Mouse (Mus musculus): ENCODE measurements at regions not wholly inside any gene's neighbourhood (a gene's known extent, or its start where the extent isn't known, plus 50 kb on each side); places are given as distances from the start of the nearest gene placed in this dataset.

DNA sequence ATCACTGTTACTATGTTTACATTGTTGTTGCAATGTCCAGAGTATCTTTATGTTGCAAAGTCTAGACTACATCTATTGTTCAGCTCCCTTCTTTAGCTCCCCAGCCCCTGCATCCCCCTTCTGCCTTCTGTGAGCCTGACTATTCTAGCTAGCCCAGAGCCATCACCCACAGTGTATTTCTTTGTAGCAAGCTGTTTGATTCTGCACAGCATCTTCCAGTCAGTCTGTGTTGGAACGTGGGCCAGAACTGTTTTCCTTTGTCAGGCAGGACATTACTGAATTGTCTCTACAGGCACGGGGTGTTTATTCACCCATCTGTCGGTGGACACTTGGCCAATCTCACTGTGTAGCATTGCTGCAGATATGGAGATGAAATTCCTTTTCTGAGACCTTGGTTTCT is 295.4 kb upstream of the Trpc7 start:
- H3K79me2 ChIP-seq (replicated peaks; ENCODE audit: control insufficient read depth, extremely low read depth, insufficient read depth, poor library complexity, severe bottlenecking) = no peaks in the 10 kb centered on the region
- in situ Hi-C loops (cut with MboI; ENCODE audit: low pct_ligation_motif_present, low pct_unique_long_range_greater_than_20kb, low sequenced_read_pairs) = no loop called here
- no peaks in the 10 kb centered on the region for H3K4me1 ChIP-seq (ENCODE audit: control insufficient read depth in 1 of 2, insufficient read depth in 2 of 2)
- no peak for TF ChIP-seq POLR2AphosphoS2 (IDR thresholded peaks at IDR 0.05; ENCODE audit: low read depth, low read length)
- no peak for TF ChIP-seq JUN (IDR thresholded peaks at IDR 0.05; ENCODE audit: insufficient read depth, low read depth, low read length)
- TF ChIP-seq SIN3A (IDR thresholded peaks at IDR 0.05; ENCODE audit: low read length) = no peak
- DNase-seq (ENCODE audit: extremely low read depth) = no peak
- H3K4me3 ChIP-seq (replicated peaks in 1 of 3; ENCODE audit: low read depth in 2 of 3, low read length in 2 of 3, poor library complexity in 1 of 3) = no peak overlapping the region
- H3K9me3 ChIP-seq (replicated peaks; ENCODE audit: low read length) = peaks cover 72% of the 10 kb centered on the region
- H3K4me2 ChIP-seq (ENCODE audit: insufficient read depth, low read depth, poor library complexity, severe bottlenecking) = no peak overlapping the region
- dilution Hi-C loops (cut with MboI; ENCODE audit: extremely low pct_ligation_motif_present, extremely low pct_unique_long_range_greater_than_20kb, low sequenced_read_pairs) = no loop called here
- no peak overlapping the region for H3K9ac ChIP-seq (ENCODE audit: insufficient read depth, low read depth)
- H3K36me3 ChIP-seq (replicated peaks in 1 of 2; ENCODE audit: control insufficient read depth in 1 of 2, insufficient read depth in 1 of 2, low read length in 1 of 2) = no peaks in the 10 kb centered on the region
- no peak overlapping the region for H3K27ac ChIP-seq (ENCODE audit: insufficient read depth, low read depth)
- no peaks in the 10 kb centered on the region for H3K27me3 ChIP-seq (replicated peaks)

DNA sequence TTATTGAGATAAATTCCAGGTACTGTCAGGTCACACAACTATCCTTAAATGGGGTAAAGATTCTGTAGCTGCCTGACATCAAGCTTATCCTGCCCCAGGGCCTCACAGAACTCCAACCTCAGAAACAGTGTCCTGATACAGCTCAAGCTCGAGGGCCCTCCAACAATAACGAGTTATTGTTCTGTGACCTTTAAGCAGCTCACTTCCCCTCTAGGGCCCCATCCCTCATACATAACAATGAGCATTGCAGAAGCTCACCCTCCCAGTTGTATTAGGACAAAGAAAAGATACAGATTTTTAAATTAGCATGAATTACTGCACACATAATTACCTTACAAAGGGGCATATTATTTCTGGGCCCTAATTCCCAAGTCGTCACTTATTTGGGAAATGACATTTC is 293.5 kb upstream of the Trpc7 start:
- Histone ChIP-seq H3K36me3 (replicated peaks in 1 of 2; ENCODE audit: control insufficient read depth in 1 of 2, insufficient read depth in 1 of 2, low read length in 1 of 2) (no peaks in the 10 kb centered on the region), H3K27me3 (replicated peaks) (no peaks in the 10 kb centered on the region), H3K4me1 (ENCODE audit: control insufficient read depth in 1 of 2, insufficient read depth in 2 of 2) (no peaks in the 10 kb centered on the region), H3K27ac (ENCODE audit: insufficient read depth, low read depth) (no peak overlapping the region), H3K4me3 (replicated peaks in 1 of 3; ENCODE audit: low read depth in 2 of 3, low read length in 2 of 3, poor library complexity in 1 of 3) (no peak overlapping the region), H3K9ac (ENCODE audit: insufficient read depth, low read depth) (no peak overlapping the region), H3K4me2 (ENCODE audit: insufficient read depth, low read depth, poor library complexity, severe bottlenecking) (no peak overlapping the region), H3K9me3 (replicated peaks; ENCODE audit: low read length) (peaks cover 78% of the 10 kb centered on the region), H3K79me2 (replicated peaks; ENCODE audit: control insufficient read depth, extremely low read depth, insufficient read depth, poor library complexity, severe bottlenecking) (no peaks in the 10 kb centered on the region)
- in situ Hi-C loops (cut with MboI; ENCODE audit: low pct_ligation_motif_present, low pct_unique_long_range_greater_than_20kb, low sequenced_read_pairs) = no loop called here
- dilution Hi-C loops (cut with MboI; ENCODE audit: extremely low pct_ligation_motif_present, extremely low pct_unique_long_range_greater_than_20kb, low sequenced_read_pairs) = no loop called here
- no peak for DNase-seq (ENCODE audit: extremely low read depth)
- TF ChIP-seq MEF2A (IDR thresholded peaks at IDR 0.05; ENCODE audit: borderline replicate concordance, low read depth, low read length) = no peak
- no peak for TF ChIP-seq POLR2AphosphoS2 (IDR thresholded peaks at IDR 0.05; ENCODE audit: low read depth, low read length)
- no peak for TF ChIP-seq POLR2A (IDR thresholded peaks at IDR 0.05; ENCODE audit: low read depth, low read length)
- TF ChIP-seq USF1 (IDR thresholded peaks at IDR 0.05; ENCODE audit: low read depth, low read length) = no peak
- no peak for TF ChIP-seq RAD21 (IDR thresholded peaks at IDR 0.05; ENCODE audit: low read depth, low read length)
- TF ChIP-seq MAFK (IDR thresholded peaks at IDR 0.05; ENCODE audit: insufficient replicate concordance, low read length) = no peak
- TF ChIP-seq JUND (conservative IDR thresholded peaks at IDR 0.05; ENCODE audit: low read depth, low read length) = no peak
- no peak for TF ChIP-seq KAT2A (IDR thresholded peaks at IDR 0.05; ENCODE audit: insufficient replicate concordance, low read length)
- TF ChIP-seq ZMIZ1 (IDR thresholded peaks at IDR 0.05; ENCODE audit: low read depth, low read length) = no peak
- no peak for TF ChIP-seq RCOR1 (conservative IDR thresholded peaks at IDR 0.05; ENCODE audit: low read depth, low read length)
- TF ChIP-seq IRF4 (IDR thresholded peaks at IDR 0.05; ENCODE audit: low read depth, low read length) = no peak
- no peak for TF ChIP-seq USF2 (conservative IDR thresholded peaks at IDR 0.05; ENCODE audit: low read depth, low read length)
- TF ChIP-seq MYC (IDR thresholded peaks at IDR 0.05; ENCODE audit: low read depth, low read length) = no peak
- TF ChIP-seq TBP (conservative IDR thresholded peaks at IDR 0.05; ENCODE audit: low read depth, low read length) = no peak
- TF ChIP-seq CHD1 (IDR thresholded peaks at IDR 0.05; ENCODE audit: low read depth, low read length) = no peak
- TF ChIP-seq ZC3H11A (IDR thresholded peaks at IDR 0.05; ENCODE audit: low read depth, low read length) = no peak
- TF ChIP-seq TCF12 (IDR thresholded peaks at IDR 0.05; ENCODE audit: low read depth, low read length) = no peak
- no peak for TF ChIP-seq JUN (IDR thresholded peaks at IDR 0.05; ENCODE audit: insufficient read depth, low read depth, low read length)

Measured in CH12.LX (cell line).